In genomic region chr13:55021194-55021779, GRCm38 (mm10) we compare ENCODE assay signal across 14 mouse cellular contexts. TPM values are rescaled to one million over a fixed set of nuclear protein-coding genes. Genes with fewer than 3 reads are reported as not detected.
DNase-seq lines count a peak whose midpoint lies in the region; ATAC-seq and TF ChIP-seq lines count a peak whose summit lies in the region.
"Had no signal": no experiment of that assay in that cellular context is flagged by ENCODE, and none has a peak within 500 bp of the region (broad histone marks: within the 10 kb centered on the region; RNA-seq: fewer than 3 reads in every experiment).

Gene Hk3, minus strand, starts transcription at chr13:55021385.

- H3K9me3 ChIP-seq in liver, postnatal 0 days (ENCODE audit: low read length): no peaks in the 10 kb centered on the region
- H3K9me3 ChIP-seq: heart, embryonic 13.5 days had no signal

- peak; percentile 39; the same call in 1 of the 2 replicates for ATAC-seq in liver, postnatal 0 days
- peak; percentile 36 for ATAC-seq in monocyte, adult 5-6 weeks (replicated peaks; ENCODE audit: insufficient number of reproducible peaks, low FRiP score, low TSS enrichment, poor library complexity, severe bottlenecking)
- ATAC-seq: CD4-positive, CD25-positive, alpha-beta regulatory T cell, adult 4 months; hindbrain, embryonic 16.5 days had no signal

- no peaks in the 10 kb centered on the region for H3K27me3 ChIP-seq in liver, postnatal 0 days (ENCODE audit: insufficient read depth, low read length)
- H3K27me3 ChIP-seq: heart, embryonic 13.5 days had no signal

- H3K4me2 ChIP-seq in liver, postnatal 0 days (ENCODE audit: low read depth, low read length): peak within 1 kb of the TSS; percentile 26
- H3K4me2 ChIP-seq: heart, embryonic 13.5 days had no signal

- TF ChIP-seq CTCF in liver, postnatal 0 days (IDR thresholded peaks at IDR 0.05; ENCODE audit: low read depth): no peak

- peak within 1 kb of the TSS; percentile 48 for H3K27ac ChIP-seq in brown adipose tissue, adult 24 weeks (replicated peaks; ENCODE audit: low read depth, low read length)
- peak within 1 kb of the TSS; percentile 60 for H3K27ac ChIP-seq in liver, postnatal 0 days (ENCODE audit: low read depth)
- H3K27ac ChIP-seq: heart, embryonic 13.5 days; layer of hippocampus, adult 2 months; stomach, postnatal 0 days had no signal

- H3K4me3 ChIP-seq in brown adipose tissue, adult 24 weeks (ENCODE audit: insufficient read depth, low read depth, low read length): no peak within 1 kb of the TSS
- peak within 1 kb of the TSS; percentile 3; the same call in 1 of the 2 replicates for H3K4me3 ChIP-seq in liver, postnatal 0 days (ENCODE audit: low read depth, low read length)
- H3K4me3 ChIP-seq: heart, embryonic 13.5 days; layer of hippocampus, adult 2 months had no signal

- WGBS in liver, postnatal 0 days (ENCODE audit: insufficient replicate concordance): 61% methylated on average over 13 of the region's 13 CpGs

- TF ChIP-seq EP300 in liver, postnatal 0 days (IDR thresholded peaks at IDR 0.05; ENCODE audit: low read depth): no peak

- peak; percentile 5 for DNase-seq in kidney, adult 9 months
- DNase-seq in kidney, postnatal 36 days: no peak
- peak; percentile 14 for DNase-seq in liver, postnatal 0 days
- no peak for DNase-seq in testis, postnatal 10 days (ENCODE audit: low spot score)
- DNase-seq in embryo, embryonic 11 days: no peak
- DNase-seq in embryo, embryonic 10.5 days (ENCODE audit: low spot score): no peak
- DNase-seq: kidney, adult 8-10 months had no signal

- H3K36me3 ChIP-seq in liver, postnatal 0 days (replicated peaks; ENCODE audit: insufficient read depth, low read length): no peaks in the 10 kb centered on the region

- H3K9ac ChIP-seq in liver, postnatal 0 days (replicated peaks): no peak within 1 kb of the TSS
- H3K9ac ChIP-seq: heart, embryonic 13.5 days had no signal

- H3K4me1 ChIP-seq in brown adipose tissue, adult 24 weeks (ENCODE audit: control insufficient read depth, insufficient read depth, insufficient read length, low read length): no peaks in the 10 kb centered on the region; the same call in 1 of the 2 replicates
- peaks cover 14% of the 10 kb centered on the region for H3K4me1 ChIP-seq in liver, postnatal 0 days (ENCODE audit: insufficient read depth)
- H3K4me1 ChIP-seq: heart, embryonic 13.5 days had no signal

RNA-seq across cellular contexts. Expression of gene Hk3, which starts in this region (rescaled TPM):
- polyA plus RNA-seq in brown adipose tissue, adult 24 weeks (2012; ENCODE audit: insufficient read depth, insufficient read length, missing spikeins): 0.59 and 1.4 TPM in 2 replicates
- polyA plus RNA-seq in liver, postnatal 0 days (2015; fragmentation: Nextera tagmentation; extraction: Ambion mirVana): 5.2 and 6.5 TPM in 2 replicates
- total RNA-seq in monocyte, adult 5-6 weeks (2017): 27.2 to 72.1 TPM (median 36.8 TPM) in 3 replicates

Comparison
In these comparisons a context has a peak if more than half of its experiments do, and no peak if none do; other contexts are left out.
1. DNase-seq: peak in kidney, adult 9 months (single experiment) and liver, postnatal 0 days (single experiment); none in kidney, postnatal 36 days (0 of 2), testis, postnatal 10 days (single experiment), embryo, embryonic 11 days (single experiment) and embryo, embryonic 10.5 days (single experiment).